In genomic region chr1:153173276-153173675, GRCm38 (mm10) we compare ENCODE assay signal across 10 mouse cellular contexts. TPM values are rescaled to one million over a fixed set of nuclear protein-coding genes. Genes with fewer than 3 reads are reported as not detected.
DNase-seq lines count a peak whose midpoint lies in the region; ATAC-seq and TF ChIP-seq lines count a peak whose summit lies in the region.
"Had no signal": no experiment of that assay in that cellular context is flagged by ENCODE, and none has a peak within 500 bp of the region (broad histone marks: within the 10 kb centered on the region; RNA-seq: fewer than 3 reads in every experiment).

No protein-coding gene starts in this region.

- peaks cover 17% of the 10 kb centered on the region for H3K4me1 ChIP-seq in intestine, embryonic 16.5 days (ENCODE audit: control insufficient read depth, insufficient read depth, low read length)
- peaks cover 12% of the 10 kb centered on the region for H3K4me1 ChIP-seq in intestine, embryonic 15.5 days (replicated peaks)
- H3K4me1 ChIP-seq in embryonic facial prominence, embryonic 14.5 days (ENCODE audit: control insufficient read depth, insufficient read depth, low read length) = peaks cover 16% of the 10 kb centered on the region

- in situ Hi-C loops in Patski (cut with MboI; ENCODE audit: low pct_unique_long_range_greater_than_20kb) = no loop called here

- no peak overlapping the region for H3K4me2 ChIP-seq in intestine, embryonic 16.5 days (ENCODE audit: low read depth, low read length)
- H3K4me2 ChIP-seq in intestine, embryonic 15.5 days (replicated peaks) = no peak overlapping the region
- no peak overlapping the region for H3K4me2 ChIP-seq in embryonic facial prominence, embryonic 14.5 days (ENCODE audit: low read depth, low read length)

- no peaks in the 10 kb centered on the region for H3K9me3 ChIP-seq in intestine, embryonic 16.5 days (ENCODE audit: control insufficient read depth, low read length)
- H3K9me3 ChIP-seq in intestine, embryonic 15.5 days = no peaks in the 10 kb centered on the region
- H3K9me3 ChIP-seq in embryonic facial prominence, embryonic 14.5 days (ENCODE audit: control insufficient read depth, low read length) = no peaks in the 10 kb centered on the region
- H3K9me3 ChIP-seq: G1E had no signal

- CTCF ChIA-PET in Patski (lab: Charles Lee) = interaction anchor here (1.5 to 1.6 kb wide), 2 partner anchors 48 to 228 kb away, joined by 3 to 4 read pairs; no protein-coding TSS in a partner anchor

- POLR2A ChIA-PET in Patski (lab: Charles Lee) = interaction anchor here (0.6 kb wide), 1 partner anchor 10 kb away, joined by 3 read pairs; no protein-coding TSS in a partner anchor

- DNase-seq in Patski (ENCODE audit: low read depth, low spot score) = no peak
- peak; percentile 81 for DNase-seq in embryonic facial prominence, embryonic 14.5 days (ENCODE audit: low spot score)
- peak; percentile 39 for DNase-seq in lung, postnatal 10 days
- DNase-seq in frontal cortex, postnatal 36 days (ENCODE audit: low spot score in 2 of 2) = no peak
- no peak for DNase-seq in right cerebral cortex, postnatal 10 days (ENCODE audit: low spot score in 2 of 2)
- DNase-seq in cerebellum, adult 11-12 months = no peak
- DNase-seq: cerebellum, adult 18-20 months had no signal

- no peaks in the 10 kb centered on the region for H3K36me3 ChIP-seq in intestine, embryonic 16.5 days (ENCODE audit: control insufficient read depth, insufficient read depth, low read length)
- no peaks in the 10 kb centered on the region for H3K36me3 ChIP-seq in intestine, embryonic 15.5 days
- H3K36me3 ChIP-seq in embryonic facial prominence, embryonic 14.5 days (ENCODE audit: control insufficient read depth, insufficient read depth, low read length) = no peaks in the 10 kb centered on the region
- H3K36me3 ChIP-seq: G1E had no signal

- no peak for ATAC-seq in intestine, embryonic 16.5 days
- no peak for ATAC-seq in intestine, embryonic 15.5 days
- ATAC-seq in Patski = peak; percentile 42
- ATAC-seq in embryonic facial prominence, embryonic 14.5 days (ENCODE audit: low read depth) = 0 out of 2 replicates have a peak, but pooled peaks have one; percentile 15

- no peak overlapping the region for H3K9ac ChIP-seq in intestine, embryonic 16.5 days (ENCODE audit: low read depth, low read length)
- H3K9ac ChIP-seq in intestine, embryonic 15.5 days = no peak overlapping the region
- no peak overlapping the region for H3K9ac ChIP-seq in embryonic facial prominence, embryonic 14.5 days (ENCODE audit: low read depth, low read length)

- WGBS in intestine, embryonic 16.5 days = 66% methylated on average over 3 of the region's 3 CpGs
- WGBS in intestine, embryonic 15.5 days = 62% methylated on average over 3 of the region's 3 CpGs
- 51% methylated on average over 3 of the region's 3 CpGs for WGBS in embryonic facial prominence, embryonic 14.5 days

- no peaks in the 10 kb centered on the region for H3K27me3 ChIP-seq in intestine, embryonic 16.5 days (replicated peaks; ENCODE audit: control insufficient read depth, insufficient read depth, low read length)
- no peaks in the 10 kb centered on the region for H3K27me3 ChIP-seq in intestine, embryonic 15.5 days (replicated peaks)
- no peaks in the 10 kb centered on the region for H3K27me3 ChIP-seq in Patski
- H3K27me3 ChIP-seq in embryonic facial prominence, embryonic 14.5 days (replicated peaks; ENCODE audit: control insufficient read depth, insufficient read depth, low read length) = no peaks in the 10 kb centered on the region

- no peak for TF ChIP-seq CTCF in Patski (IDR thresholded peaks at IDR 0.05)

- no peak overlapping the region for H3K4me3 ChIP-seq in intestine, embryonic 16.5 days (ENCODE audit: low read length)
- no peak overlapping the region for H3K4me3 ChIP-seq in intestine, embryonic 15.5 days (replicated peaks)
- no peak overlapping the region for H3K4me3 ChIP-seq in embryonic facial prominence, embryonic 14.5 days (ENCODE audit: low read depth, low read length)

- 0 out of 2 replicates have a peak overlapping the region, but pooled peaks have one; percentile 9 for H3K27ac ChIP-seq in intestine, embryonic 16.5 days (ENCODE audit: low read length)
- no peak overlapping the region for H3K27ac ChIP-seq in intestine, embryonic 15.5 days
- H3K27ac ChIP-seq in embryonic facial prominence, embryonic 14.5 days (replicated peaks; ENCODE audit: low read depth, low read length) = peak overlapping the region; percentile 59; the same call in 1 of the 2 replicates

RNA-seq across cellular contexts. Expression of gene Lamc2, which starts 13.0 kb away (rescaled TPM):
- polyA plus RNA-seq in intestine, embryonic 16.5 days (2015; fragmentation: Nextera tagmentation; extraction: Ambion mirVana) = 6.0 and 6.6 TPM in 2 replicates
- polyA plus RNA-seq in intestine, embryonic 15.5 days (2015; fragmentation: Nextera tagmentation; extraction: Ambion mirVana) = 7.2 and 7.3 TPM in 2 replicates
- 5.6 TPM for polyA plus RNA-seq in Patski (2021)
- 10.7 and 12.4 TPM in 2 replicates for polyA plus RNA-seq in embryonic facial prominence, embryonic 14.5 days (2014; fragmentation: Nextera tagmentation; extraction: Ambion mirVana)
- polyA plus RNA-seq: G1E had no signal

Comparison
In these comparisons a context has a peak if more than half of its experiments do, and no peak if none do; other contexts are left out.
1. ATAC-seq: peak in Patski (single experiment) and embryonic facial prominence, embryonic 14.5 days (single experiment); none in intestine, embryonic 16.5 days (single experiment) and intestine, embryonic 15.5 days (single experiment).
2. DNase-seq: peak in embryonic facial prominence, embryonic 14.5 days (single experiment) and lung, postnatal 10 days (single experiment); none in Patski (single experiment), frontal cortex, postnatal 36 days (0 of 2), right cerebral cortex, postnatal 10 days (0 of 2) and cerebellum, adult 11-12 months (single experiment).